Mouse (Mus musculus): ENCODE data around the gene Tmem88.
"Not testable (repeated sequence)": the region's sequence is repeated elsewhere in the genome, so short reads cannot be mapped to it uniquely, and the experiment has no call there.

Gene Tmem88

GRCm38 (mm10) chr11:69404595-69405396 is 6.8 kb upstream of the Tmem88 start:
- DNase-seq (ENCODE audit: low spot score in 2 of 2): no peak

GRCm38 (mm10) chr11:69403691-69404594 is 5.9 kb upstream of the Tmem88 start:
- DNase-seq (ENCODE audit: low spot score in 2 of 2): no peak

DNA sequence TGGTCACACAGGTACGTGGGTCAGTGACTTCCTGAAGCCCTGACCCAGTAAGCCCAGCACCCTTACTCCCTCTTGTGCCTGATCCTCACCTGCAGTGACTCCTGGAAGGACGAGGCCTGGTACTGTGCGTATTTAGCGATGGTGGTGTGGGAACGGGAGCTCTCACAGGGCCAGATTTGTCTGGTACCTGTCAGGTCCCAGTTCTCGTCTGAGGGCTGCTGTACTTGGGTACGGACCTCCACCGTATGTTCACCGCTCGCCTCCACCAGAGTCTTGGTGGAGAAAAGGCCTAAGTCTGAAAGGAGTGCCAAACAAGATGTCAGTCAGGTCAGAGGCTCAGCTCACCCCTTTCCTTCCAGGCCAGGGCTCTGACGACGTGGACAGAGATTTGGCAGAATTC is 4.0 kb upstream of the Tmem88 start:
- DNase-seq (ENCODE audit: low spot score in 2 of 2): no peak

- DNase-seq (ENCODE audit: low spot score in 2 of 2): peak; percentile 70 to 79
These were observed 3.2 kb upstream of the Tmem88 start for GRCm38 (mm10) chr11:69401210-69401637.

DNA sequence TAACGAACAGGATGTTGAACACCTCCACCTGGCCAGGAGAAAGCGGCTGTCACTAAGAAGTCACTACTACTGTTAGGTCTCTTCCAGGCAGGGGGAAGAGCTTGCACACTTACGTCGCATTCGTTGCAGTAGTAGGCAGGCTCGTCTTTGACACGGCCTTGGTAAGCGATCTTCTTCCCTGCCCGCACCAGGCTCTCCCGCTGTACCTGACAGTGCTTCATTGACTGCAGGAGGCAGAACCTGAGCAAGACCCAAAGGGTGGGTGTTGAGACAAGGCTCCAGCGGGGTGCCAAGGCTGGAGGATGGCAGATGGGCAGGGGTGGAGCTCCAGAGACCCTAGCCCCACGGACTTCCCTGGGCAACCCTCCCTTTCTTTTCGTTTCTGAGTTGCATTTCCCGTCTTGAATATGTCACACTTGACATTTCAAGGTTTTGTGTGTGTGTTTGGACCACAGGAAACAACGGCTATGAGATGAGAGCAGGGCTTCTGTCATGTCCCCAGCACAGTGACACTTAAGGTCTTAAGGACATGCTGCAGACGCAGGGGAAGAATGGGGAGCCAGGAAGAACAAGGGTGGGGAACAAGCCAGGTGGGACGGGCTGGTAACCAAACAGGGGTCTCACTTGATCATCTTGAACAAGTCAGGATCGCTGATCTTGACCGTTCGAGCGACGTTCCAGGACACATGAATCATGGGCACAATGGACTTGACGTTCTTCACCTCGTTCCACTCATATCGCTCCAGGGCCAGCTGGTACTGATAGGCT is 2.2 kb upstream of the Tmem88 start:
- DNase-seq (ENCODE audit: low spot score in 2 of 2): no peak

DNA sequence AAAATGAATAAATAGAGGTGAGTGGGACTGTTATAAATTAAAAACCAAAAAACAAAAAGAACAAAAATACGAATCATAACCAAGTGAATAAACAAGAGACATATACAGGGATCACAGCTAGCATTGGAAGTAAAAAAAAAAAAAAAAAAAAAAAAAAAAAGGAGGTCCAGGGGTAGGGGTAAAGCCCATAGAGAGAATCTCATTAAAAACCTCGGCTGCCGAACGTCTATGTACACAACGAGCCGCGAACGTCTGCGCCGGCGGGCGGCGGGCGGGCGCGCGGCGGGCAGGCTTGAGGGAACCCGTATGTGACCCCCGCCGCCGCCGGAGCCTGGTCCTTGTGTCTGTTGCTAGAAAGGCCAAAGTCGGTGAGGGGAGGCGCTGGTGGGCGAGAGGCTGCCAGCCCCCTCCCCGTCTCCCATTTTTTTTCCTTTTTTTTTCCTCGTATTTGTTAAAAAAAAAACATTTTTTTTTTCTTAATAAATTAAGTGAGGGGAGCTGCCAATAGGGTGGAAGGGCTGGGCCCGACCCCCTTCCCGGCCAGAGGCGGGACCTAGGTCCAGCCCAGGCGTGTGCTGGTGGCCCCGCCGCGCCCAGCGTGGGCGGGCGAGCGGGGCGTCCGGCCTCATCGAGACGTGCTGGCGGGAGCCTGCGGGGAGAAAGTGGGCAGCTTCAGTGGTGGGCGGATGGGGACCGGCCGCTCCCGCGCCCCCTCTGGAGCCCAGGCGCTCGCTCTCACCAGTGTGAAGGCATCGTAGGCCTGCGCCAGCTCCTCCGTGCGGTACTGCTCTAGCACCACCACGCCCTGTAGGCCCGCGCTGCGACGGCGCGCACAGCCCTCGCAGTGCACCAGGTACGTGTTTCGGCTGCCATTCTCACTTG is 1.4 kb upstream of the Tmem88 start:
- DNase-seq (ENCODE audit: low spot score in 2 of 2): no peak

GRCm38 (mm10) chr11:69398486-69399200 is 609 bp upstream of the Tmem88 start:
- DNase-seq (ENCODE audit: low spot score in 2 of 2): no peak

DNA sequence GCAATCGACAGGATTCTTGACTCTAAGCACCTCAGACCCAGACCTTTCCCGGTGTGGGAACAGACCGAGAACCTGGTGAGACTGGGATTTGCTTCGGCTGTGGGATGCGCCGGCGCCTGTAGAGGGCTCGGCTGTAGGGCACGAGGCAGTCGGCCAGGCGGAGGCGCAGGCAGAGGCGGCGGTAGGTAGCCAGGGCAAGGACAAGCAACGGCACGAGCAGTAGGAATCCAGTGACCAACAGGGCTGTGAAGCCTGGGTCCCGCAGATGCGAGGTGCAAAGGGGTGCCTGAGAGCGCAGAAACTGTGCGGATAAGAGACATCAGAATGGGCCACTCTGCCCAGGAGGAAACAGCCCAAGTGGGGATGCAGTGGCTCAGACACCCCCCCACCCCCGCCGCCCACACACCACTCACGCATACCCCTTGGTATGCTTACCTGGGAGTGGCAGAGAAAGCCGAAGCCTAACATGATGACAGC is 415 bp downstream of the Tmem88 start:
- no peak for DNase-seq (ENCODE audit: low spot score in 2 of 2)

GRCm38 (mm10) chr11:69396772-69397171 is 1.3 kb downstream of the Tmem88 start:
- DNase-seq (ENCODE audit: low spot score in 2 of 2): no peak

- peak; percentile 96 for DNase-seq (ENCODE audit: low spot score in 2 of 2)
These were observed 2.2 kb downstream of the Tmem88 start for GRCm38 (mm10) chr11:69395634-69396373.

GRCm38 (mm10) chr11:69395235-69395633 is 2.8 kb downstream of the Tmem88 start, which contains the start of the genes Naa38 and Cyb5d1:
TSS of gene Naa38 (plus strand) at chr11:69395487.
TSS of gene Cyb5d1 (minus strand) at chr11:69395631.
- peak; percentile 80 to 83 for DNase-seq (ENCODE audit: low spot score in 2 of 2)

DNA sequence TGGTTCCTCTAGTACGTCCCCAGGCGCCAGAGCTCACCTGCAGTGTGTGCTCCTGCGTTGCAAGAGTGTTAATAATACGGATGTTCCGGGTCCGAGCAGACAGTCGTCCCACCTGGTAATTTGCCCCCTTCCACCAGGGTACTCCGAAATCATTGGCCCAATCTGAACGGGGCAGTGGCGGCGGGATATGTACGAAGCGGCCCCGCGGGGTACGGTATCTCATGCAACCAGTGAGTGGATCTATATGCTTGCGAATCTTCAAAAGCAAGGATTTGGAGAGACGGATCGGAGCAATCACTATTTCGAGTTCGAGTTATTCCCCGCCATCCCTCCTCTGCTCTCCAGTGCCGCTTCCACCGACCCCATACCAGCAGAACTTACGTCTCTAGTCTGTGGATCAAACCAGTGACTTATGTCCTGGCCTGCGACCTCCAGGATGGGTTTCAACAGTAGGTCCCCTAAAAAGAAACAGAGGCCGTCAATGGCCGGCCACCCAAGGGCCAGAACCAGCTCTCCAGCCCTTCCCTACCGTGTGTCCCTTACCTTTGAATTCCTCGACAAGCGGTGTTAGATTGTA is 3.4 kb downstream of the Tmem88 start:
- DNase-seq (ENCODE audit: low spot score in 2 of 2): not testable (repeated sequence)

DNA sequence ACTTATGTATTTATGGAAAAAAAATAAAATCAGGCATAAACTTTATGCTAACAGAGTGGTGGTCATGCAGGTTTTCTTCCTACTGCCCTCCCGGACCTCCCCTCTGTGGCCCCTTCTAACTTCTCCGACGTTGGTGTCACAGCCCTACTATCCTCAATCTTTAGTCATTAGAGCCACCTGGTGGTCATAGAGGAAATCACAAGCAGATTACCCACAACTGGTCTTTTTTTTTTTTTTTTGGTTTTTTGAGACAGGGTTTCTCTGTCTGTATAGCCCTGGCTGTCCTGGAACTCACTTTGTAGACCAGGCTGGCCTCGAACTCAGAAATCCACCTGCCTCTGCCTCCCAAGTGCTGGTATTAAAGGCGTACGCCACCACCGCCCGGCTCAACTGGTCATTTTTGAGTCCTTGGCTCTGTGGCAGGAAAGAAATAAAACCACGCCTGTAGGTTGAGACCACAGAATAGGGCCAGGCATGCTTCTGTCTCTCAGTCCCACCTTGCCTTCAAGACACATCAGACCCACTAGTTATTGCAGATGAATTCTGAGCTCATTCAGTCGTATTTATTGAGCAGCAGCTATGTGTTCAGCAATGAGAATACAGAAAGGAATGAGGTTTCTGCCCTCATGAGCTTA is 7.5 kb downstream of the Tmem88 start:
- peak in 1 of 2 experiments; percentile 35 for DNase-seq (ENCODE audit: low spot score in 2 of 2)

GRCm38 (mm10) chr11:69389531-69390399 is 8.3 kb downstream of the Tmem88 start:
- peak in 1 of 2 experiments; percentile 9 for DNase-seq (ENCODE audit: low spot score in 2 of 2)

DNA sequence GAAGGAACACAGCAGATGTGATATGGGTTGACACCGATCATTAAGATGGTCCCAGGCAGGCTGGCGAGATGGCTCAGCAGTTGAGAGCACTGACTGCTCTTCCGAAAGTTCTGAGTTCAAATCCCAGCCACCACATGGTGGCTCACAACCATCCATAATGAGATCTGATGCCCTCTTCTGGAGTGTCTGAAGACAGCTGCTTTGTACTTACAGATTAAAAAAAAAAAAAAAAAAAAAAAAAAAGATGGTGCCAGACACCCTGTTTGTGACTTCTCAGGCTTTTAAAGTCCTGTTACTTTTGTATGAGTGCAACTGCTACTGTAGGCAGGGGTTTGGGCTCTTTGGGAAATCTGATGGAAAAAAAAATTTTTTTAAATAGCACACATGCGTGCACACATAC is 9.4 kb downstream of the Tmem88 start:
- no peak for DNase-seq (ENCODE audit: low spot score in 2 of 2)

- DNase-seq (ENCODE audit: low spot score in 2 of 2): no peak
These were observed 11.3 kb downstream of the Tmem88 start for GRCm38 (mm10) chr11:69386758-69387157.

- DNase-seq (ENCODE audit: low spot score in 2 of 2): no peak
These were observed 13.1 kb downstream of the Tmem88 start for GRCm38 (mm10) chr11:69384979-69385378.
